Mouse (Mus musculus) embryo, embryonic 11 days (tissue): ENCODE measurements around the gene Lipt1.
A peak's percentile ranks its signal among the peaks of the same experiment; 100 is the strongest.

Experiments used
- DNase-seq: peaks from one replicate; pipeline ENCODE4 v3.0.0-alpha.2; 2015

Gene Lipt1

GRCm38 (mm10) chr1:37900288-37900687 is 28.8 kb downstream of the Lipt1 start:
- DNase-seq: no peak

DNA sequence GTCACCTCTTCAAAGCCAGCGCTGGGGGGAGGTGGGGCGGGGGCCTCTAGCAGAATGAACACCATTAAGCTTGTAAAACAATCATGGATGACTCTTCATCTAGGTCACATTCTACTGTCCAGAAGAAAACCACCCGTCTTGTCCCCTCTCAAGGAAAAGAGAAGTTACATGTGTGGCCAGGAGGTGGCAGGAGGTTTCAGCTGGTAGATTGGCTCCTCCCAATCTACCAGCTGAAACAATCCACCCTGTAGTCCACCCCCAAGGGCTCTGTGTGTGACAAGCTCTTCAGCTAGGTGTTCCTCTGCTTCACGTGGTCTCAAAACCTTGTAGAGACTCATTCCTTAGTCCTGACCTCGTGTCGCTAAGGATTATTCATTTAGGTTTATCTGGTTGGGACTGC is 31.6 kb downstream of the Lipt1 start:
- peak; percentile 38 for DNase-seq

GRCm38 (mm10) chr1:37912751-37913150 is 41.2 kb downstream of the Lipt1 start:
- no peak for DNase-seq

DNA sequence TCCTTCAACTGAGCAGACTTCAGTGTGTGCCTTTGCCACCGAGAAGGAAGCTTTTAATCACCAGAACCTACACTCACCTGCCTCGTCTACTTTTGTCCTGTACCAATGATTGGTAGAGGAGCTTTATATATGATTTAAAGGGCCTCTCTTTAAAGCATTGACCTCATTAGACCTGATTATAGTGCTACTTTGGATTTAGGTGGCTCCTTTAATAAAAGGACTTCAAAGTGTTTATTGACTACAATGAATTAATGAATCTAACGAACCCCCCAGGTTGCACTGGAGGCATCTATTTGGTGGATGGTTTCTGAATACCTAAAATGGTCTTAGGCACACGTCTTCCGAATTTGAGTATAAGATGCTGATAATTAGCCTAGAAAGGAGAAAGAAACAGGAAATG is 44.9 kb downstream of the Lipt1 start, which contains the start of gene Lyg2:
Gene Lyg2, minus strand, starts transcription at position 101 of the 400 bp plus-strand sequence.
- DNase-seq: no peak

DNA sequence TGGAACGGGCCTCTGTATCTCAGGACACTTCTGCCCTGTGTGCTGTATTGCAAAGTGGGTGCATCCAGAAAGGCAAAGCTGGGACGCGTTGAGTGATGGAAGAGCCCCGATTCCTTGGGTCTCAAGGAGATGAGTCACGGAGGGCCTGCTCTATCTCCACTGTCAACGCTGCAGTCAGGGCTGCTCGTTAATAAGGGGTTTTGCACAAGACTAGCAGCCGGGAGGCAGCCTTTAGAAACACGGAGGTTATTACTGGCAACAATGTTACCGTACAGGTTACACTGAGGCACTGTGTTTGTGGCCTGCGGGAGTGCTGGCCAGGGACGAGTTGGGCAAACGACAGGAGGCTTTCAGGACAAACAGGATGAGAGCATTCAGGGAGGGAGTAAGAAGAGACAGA is 46.1 kb downstream of the Lipt1 start:
- DNase-seq: no peak

GRCm38 (mm10) chr1:37918096-37918495 is 46.6 kb downstream of the Lipt1 start:
- no peak for DNase-seq

DNA sequence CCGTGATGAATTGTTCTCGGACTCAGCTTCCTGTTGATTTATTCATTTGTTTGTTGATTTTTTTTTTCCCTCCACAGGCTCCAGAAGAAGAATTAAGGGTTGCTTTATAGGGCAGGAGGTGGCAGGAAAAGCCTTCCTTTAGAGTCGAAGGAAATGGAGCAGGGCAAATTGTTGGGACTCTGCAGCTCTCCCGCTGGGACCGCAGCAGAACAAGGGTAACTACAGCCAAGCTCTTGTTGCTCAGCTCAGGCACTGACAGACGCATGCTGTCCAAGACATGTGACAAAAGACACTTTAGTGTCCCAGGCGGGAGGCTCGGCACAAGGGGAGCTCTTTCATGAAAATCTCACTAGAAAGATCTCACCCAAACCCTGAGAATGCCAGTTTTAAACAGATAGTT is 51.0 kb downstream of the Lipt1 start:
- DNase-seq: no peak
